Mouse (Mus musculus): ENCODE measurements around the gene Prom1.

GRCm38 (mm10) chr5:44048568-44049363 is 53.1 kb downstream of the Prom1 start:
- peak; percentile 71 for TF ChIP-seq CTCF (IDR thresholded peaks at IDR 0.05; ENCODE audit: low read depth)
- no peak for TF ChIP-seq EP300 (IDR thresholded peaks at IDR 0.05; ENCODE audit: low read depth)
